Mouse (Mus musculus) liver, adult 2 months (tissue): Measurements from ENCODE around the gene Glb1. TPM values are rescaled to one million over a fixed set of nuclear protein-coding genes. Genes with fewer than 3 reads are reported as not detected.

Experiments
- DNase-seq: peaks from one replicate; pipeline ENCODE4 v3.0.0-alpha.2; 2011; ENCODE audit warnings: low read depth, low spot score; ENCODE audit errors: extremely low read depth
- H3K27ac ChIP-seq: fragments of 200-500 bp; replicated peaks from 2 replicates; pipeline ENCODE4 v1.5.1; 2012; ENCODE audit warnings: low read depth, mild to moderate bottlenecking, control low read depth, inconsistent platforms, low read length; ENCODE audit not compliant: insufficient read depth
- H3K27me3 ChIP-seq: fragments of 200-500 bp; 2 replicates; pipeline ENCODE4 v1.6.1; 2012; ENCODE audit warnings: mild to moderate bottlenecking, moderate library complexity, low read length, inconsistent platforms; ENCODE audit not compliant: control insufficient read depth, insufficient read depth
- H3K36me3 ChIP-seq: fragments of 200-500 bp; 2 replicates; pipeline ENCODE4 v1.6.1; 2012; ENCODE audit warnings: low read length, inconsistent platforms; ENCODE audit not compliant: control insufficient read depth, insufficient read depth
- H3K4me1 ChIP-seq: fragments of 200-500 bp; 2 replicates; pipeline ENCODE4 v1.6.1; 2011; ENCODE audit warnings: low read length; ENCODE audit not compliant: control insufficient read depth, insufficient read depth
- H3K4me3 ChIP-seq: fragments of 200-500 bp; 2 replicates; pipeline ENCODE4 v1.5.1; 2011; ENCODE audit warnings: low read depth, mild to moderate bottlenecking, control low read depth, low read length, moderate library complexity; ENCODE audit not compliant: insufficient read depth
- H3K79me2 ChIP-seq: fragments of 200-500 bp; 2 replicates; pipeline ENCODE4 v1.6.1; 2012; ENCODE audit warnings: inconsistent platforms, mild to moderate bottlenecking, low read length, moderate library complexity; ENCODE audit not compliant: control insufficient read depth, insufficient read depth
- H3K9ac ChIP-seq: fragments of 200-500 bp; 2 replicates; pipeline ENCODE4 v1.6.1; 2012; ENCODE audit warnings: low read depth, mild to moderate bottlenecking, control low read depth, inconsistent platforms, low read length
- CTCF ChIP-seq: fragments of 200-500 bp; IDR thresholded peaks from 2 replicates; pipeline ENCODE4 v1.5.1; 2011; ENCODE audit warnings: low read depth, low read length, control low read depth
- POLR2A ChIP-seq: fragments of 200-500 bp; IDR thresholded peaks from 2 replicates; pipeline ENCODE4 v1.6.1; 2011; ENCODE audit warnings: low read length, control low read depth; ENCODE audit not compliant: insufficient read depth; ENCODE audit errors: extremely low read depth
- WGBS: fragments of 180-500 bp; shearing (Covaris S2); methylation state at CpG from one replicate; pipeline ENCODE4 v1.1.7; 2018; 5-methylcytosine and 5-hydroxymethylcytosine counted together
- polyA plus RNA-seq: library from polyadenylated mRNA; depleted of rRNA; stranded (reverse); fragments of >200 nt; gene quantifications from 2 replicates; pipeline ENCODE4 v1.2.3, GENCODE M21; 2012
- total RNA-seq: library from RNA; depleted of rRNA; stranded (reverse); fragments of >200 nt; gene quantifications from 2 replicates; pipeline ENCODE4 v1.2.3, GENCODE M21; 2014

Gene Glb1
- total and polyA plus RNA-seq, 2 experiments, result 13.2 to 16.7 TPM

- Histone ChIP-seq H3K4me1 (no peaks in the 10 kb centered on the region), H3K36me3 (no peaks in the 10 kb centered on the region), H3K27me3 (no peaks in the 10 kb centered on the region), H3K4me3 (no peak overlapping the region), H3K79me2 (no peaks in the 10 kb centered on the region), H3K9ac (no peak overlapping the region), H3K27ac (no peak overlapping the region)
- WGBS, result 23% methylated on average over 15 of the region's 15 CpGs
- peak; percentile 34 for DNase-seq
- TF ChIP-seq POLR2A (no peak), CTCF (peak; percentile 53)
Measured at GRCm38 (mm10) chr9:114499783-114500515, 99.1 kb downstream of the Glb1 start.

DNA sequence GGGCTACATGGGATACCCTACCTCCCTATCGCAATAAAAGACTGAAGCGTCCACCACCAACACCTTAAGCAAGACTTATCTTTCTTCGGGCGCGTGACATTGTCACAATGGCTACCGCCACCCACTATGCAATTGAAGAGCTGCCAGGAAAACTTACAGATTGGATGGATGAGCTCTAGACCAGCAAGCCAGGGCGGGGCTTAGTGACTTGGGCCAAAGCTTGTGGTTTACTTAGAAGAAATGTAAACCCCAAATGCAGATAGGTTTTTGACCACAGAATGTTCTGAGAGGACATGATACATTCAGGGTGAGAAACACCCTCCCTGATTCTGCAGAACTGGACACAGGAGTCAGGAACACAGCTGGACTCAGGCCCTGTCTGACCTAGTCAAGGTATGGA, 100.2 kb downstream of the Glb1 start:
- Histone ChIP-seq H3K27me3 (no peaks in the 10 kb centered on the region), H3K9ac (no peak overlapping the region), H3K27ac (no peak overlapping the region), H3K4me3 (no peak overlapping the region), H3K79me2 (no peaks in the 10 kb centered on the region), H3K4me1 (no peaks in the 10 kb centered on the region), H3K36me3 (no peaks in the 10 kb centered on the region)
- 93% methylated on average over 7 of the region's 7 CpGs for WGBS
- TF ChIP-seq POLR2A (no peak), CTCF (no peak)
- no peak for DNase-seq

DNA sequence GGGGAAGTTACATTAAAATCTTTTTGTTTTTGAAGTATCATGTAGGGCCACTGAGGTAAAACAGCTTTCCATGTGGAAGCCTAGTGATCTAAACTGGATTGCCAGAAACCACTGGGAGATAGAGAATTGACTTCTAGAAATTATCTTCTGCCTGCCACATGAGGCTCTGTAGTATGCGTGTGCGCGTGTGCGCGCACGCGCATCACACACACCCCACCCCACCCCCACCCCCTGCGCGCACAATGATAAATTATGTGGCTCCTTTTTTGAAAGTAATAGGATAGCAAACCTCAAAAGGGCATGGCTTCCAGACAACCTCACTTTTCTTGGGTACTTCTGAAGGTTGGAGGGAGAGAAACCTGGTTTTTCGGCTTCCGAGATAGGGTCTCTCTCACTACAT, 101.0 kb downstream of the Glb1 start:
- Histone ChIP-seq H3K4me3 (no peak overlapping the region), H3K36me3 (no peaks in the 10 kb centered on the region), H3K27me3 (no peaks in the 10 kb centered on the region), H3K79me2 (no peaks in the 10 kb centered on the region), H3K9ac (no peak overlapping the region), H3K4me1 (no peaks in the 10 kb centered on the region), H3K27ac (no peak overlapping the region)
- WGBS, result 98% methylated on average over 11 of the region's 11 CpGs
- TF ChIP-seq CTCF (no peak), POLR2A (no peak)
- no peak for DNase-seq

DNA sequence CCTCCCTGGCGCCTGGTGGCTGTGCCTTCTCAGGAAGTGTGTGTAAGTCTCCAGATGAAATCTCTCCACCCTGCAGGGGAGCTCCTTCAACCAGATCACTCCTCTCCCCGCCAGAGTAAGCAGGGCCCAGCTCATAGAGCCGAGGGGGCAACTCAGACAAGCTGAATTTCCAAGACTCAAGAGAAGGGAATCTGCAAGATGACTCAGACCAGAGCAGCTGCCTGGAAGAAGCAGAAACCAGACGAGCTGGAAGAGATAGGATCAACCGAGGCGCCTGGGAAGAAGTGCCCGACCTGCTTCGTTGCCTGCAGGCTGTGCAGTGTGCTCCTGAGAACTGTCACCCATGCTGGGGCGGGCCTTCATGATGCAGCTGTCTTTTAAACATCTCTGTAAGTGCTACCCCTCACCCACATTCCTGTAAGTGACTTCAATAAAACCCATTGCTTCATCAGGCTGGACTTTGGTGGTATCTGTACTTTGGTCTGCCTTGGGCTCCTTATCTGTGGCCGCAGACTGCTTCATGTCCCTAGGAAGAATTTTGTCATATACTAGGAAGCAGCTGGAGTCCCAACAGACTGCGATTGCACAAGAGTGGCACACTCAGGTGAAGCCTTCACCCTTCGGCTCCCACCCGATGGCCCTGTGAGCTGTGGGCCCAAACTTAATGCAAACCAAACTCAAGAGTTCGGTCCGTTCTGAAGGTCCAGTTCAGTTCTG, 102.0 kb downstream of the Glb1 start:
- no peak overlapping the region for H3K27ac ChIP-seq
- no peak overlapping the region for H3K4me3 ChIP-seq
- no peak overlapping the region for H3K9ac ChIP-seq
- no peaks in the 10 kb centered on the region for H3K79me2 ChIP-seq
- H3K36me3 ChIP-seq, result no peaks in the 10 kb centered on the region
- H3K27me3 ChIP-seq, result no peaks in the 10 kb centered on the region
- WGBS, result 65% methylated on average over 15 of the region's 15 CpGs
- H3K4me1 ChIP-seq, result no peaks in the 10 kb centered on the region
- TF ChIP-seq POLR2A (no peak), CTCF (no peak)
- no peak for DNase-seq

GRCm38 (mm10) chr9:114504816-114505215, 103.9 kb downstream of the Glb1 start, which contains the start of gene Ccr4:
TSS of gene Ccr4 (minus strand) at chr9:114504916.
- 91% methylated on average over 9 of the region's 9 CpGs for WGBS
- Histone ChIP-seq H3K4me1 (no peaks in the 10 kb centered on the region), H3K4me3 (no peak within 1 kb of the TSS), H3K36me3 (no peaks in the 10 kb centered on the region), H3K79me2 (no peaks in the 10 kb centered on the region), H3K9ac (no peak within 1 kb of the TSS), H3K27me3 (no peaks in the 10 kb centered on the region), H3K27ac (no peak within 1 kb of the TSS)
- TF ChIP-seq CTCF (no peak), POLR2A (no peak)
- no peak for DNase-seq

- TF ChIP-seq POLR2A, result no peak
- TF ChIP-seq CTCF, result no peak
- Histone ChIP-seq H3K79me2 (no peaks in the 10 kb centered on the region), H3K27ac (no peak overlapping the region), H3K9ac (no peak overlapping the region), H3K36me3 (no peaks in the 10 kb centered on the region), H3K4me3 (no peak overlapping the region), H3K27me3 (no peaks in the 10 kb centered on the region), H3K4me1 (no peaks in the 10 kb centered on the region)
- DNase-seq, result no peak
- 82% methylated on average over 4 of the region's 4 CpGs for WGBS
Measured at GRCm38 (mm10) chr9:114506564-114506963, 105.7 kb downstream of the Glb1 start.
